Mouse (Mus musculus) liver, embryonic 11.5 days (tissue): ENCODE measurements around the gene Kank1. TPM values are rescaled to one million over a fixed set of nuclear protein-coding genes. Genes with fewer than 3 reads are reported as not detected.

ENCODE experiments used
- ATAC-seq: fragments of 200-750 bp; cut with Nextera tagmentation; replicated peaks from 2 replicates; pipeline ENCODE4 v1.8.0; 2017; ENCODE audit warnings: moderate number of reproducible peaks, mild to moderate bottlenecking, moderate TSS enrichment, moderate library complexity; ENCODE audit not compliant: low FRiP score
- DNase-seq: peaks from one replicate; pipeline ENCODE4 v3.0.0-alpha.2; 2017; ENCODE audit warnings: low spot score
- H3K27ac ChIP-seq: fragments of 300-500 bp; sonication (generic); 2 replicates; pipeline ENCODE4 v1.5.1; 2014; ENCODE audit warnings: mild to moderate bottlenecking, low read depth, low read length, control low read depth
- H3K27me3 ChIP-seq: fragments of 300-500 bp; sonication (generic); replicated peaks from 2 replicates; pipeline ENCODE4 v1.6.1; 2014; ENCODE audit warnings: low read length, mixed read lengths; ENCODE audit not compliant: control insufficient read depth, insufficient read depth
- H3K36me3 ChIP-seq: fragments of 300-500 bp; sonication (generic); 2 replicates; pipeline ENCODE4 v1.6.1; 2014; ENCODE audit warnings: mild to moderate bottlenecking, low read length, moderate library complexity, mixed read lengths; ENCODE audit not compliant: control insufficient read depth, insufficient read depth
- H3K4me1 ChIP-seq: fragments of 300-500 bp; sonication (generic); replicated peaks from 2 replicates; pipeline ENCODE4 v1.6.1; 2014; ENCODE audit warnings: low read length, mixed read lengths; ENCODE audit not compliant: control insufficient read depth, insufficient read depth
- H3K4me2 ChIP-seq: fragments of 300-500 bp; sonication (generic); 2 replicates; pipeline ENCODE4 v1.6.1; 2014; ENCODE audit warnings: mild to moderate bottlenecking, control low read depth, moderate library complexity
- H3K4me3 ChIP-seq: fragments of 300-500 bp; sonication (generic); 2 replicates; pipeline ENCODE4 v1.5.1; 2014; ENCODE audit warnings: low read depth, low read length, control low read depth
- H3K9ac ChIP-seq: fragments of 300-500 bp; sonication (generic); 2 replicates; pipeline ENCODE4 v1.6.1; 2014; ENCODE audit warnings: low read depth, low read length, control low read depth
- H3K9me3 ChIP-seq: fragments of 300-500 bp; sonication (generic); 2 replicates; pipeline ENCODE4 v1.6.1; 2016; ENCODE audit warnings: low read length, inconsistent platforms, mixed read lengths; ENCODE audit not compliant: control insufficient read depth
- WGBS: fragments of 180-500 bp; shearing (Covaris S2); extraction: QIAGEN DNeasy Blood & Tissue Kit; methylation state at CpG from one replicate; pipeline ENCODE4 v1.1.7; 2014; 5-methylcytosine and 5-hydroxymethylcytosine counted together
- polyA plus RNA-seq: library from polyadenylated mRNA; unstranded; fragments of >200 nt; fragmentation: Nextera tagmentation; extraction: Ambion mirVana; gene quantifications from 2 replicates; pipeline ENCODE4 v1.2.1, GENCODE M21; 2014

Kank1 gene
- polyA plus RNA-seq, 1 experiment from 2014 or later = 14.1 TPM

DNA sequence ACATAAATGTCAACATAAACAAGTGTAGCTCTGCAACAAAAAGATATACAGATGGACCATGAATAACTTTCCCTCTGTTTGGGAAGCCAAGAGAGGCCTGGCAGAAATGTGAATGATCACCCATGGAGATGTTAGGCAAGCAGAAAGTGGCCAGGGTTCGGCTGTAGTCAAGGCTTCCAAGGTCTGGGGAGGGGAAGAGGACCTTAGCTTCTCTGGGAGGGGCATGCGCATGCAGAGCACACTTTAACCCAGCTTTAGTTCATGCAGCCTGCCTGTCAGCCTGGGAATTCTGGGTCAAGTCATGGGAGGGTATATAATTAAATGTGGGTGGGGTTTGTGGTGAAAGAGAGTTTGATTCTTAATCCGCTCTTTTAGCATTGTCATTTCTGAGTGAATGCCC, 180.9 kb downstream of the Kank1 start:
- ATAC-seq = no peak
- H3K9ac ChIP-seq = no peak overlapping the region
- 78% methylated on average over 3 of the region's 3 CpGs for WGBS
- H3K9me3 ChIP-seq = no peaks in the 10 kb centered on the region
- no peak overlapping the region for H3K27ac ChIP-seq
- no peak overlapping the region for H3K4me2 ChIP-seq
- DNase-seq = no peak
- no peaks in the 10 kb centered on the region for H3K27me3 ChIP-seq
- peaks cover 2% of the 10 kb centered on the region for H3K36me3 ChIP-seq
- no peak overlapping the region for H3K4me3 ChIP-seq
- no peaks in the 10 kb centered on the region; the same call in 1 of the 2 replicates for H3K4me1 ChIP-seq

DNA sequence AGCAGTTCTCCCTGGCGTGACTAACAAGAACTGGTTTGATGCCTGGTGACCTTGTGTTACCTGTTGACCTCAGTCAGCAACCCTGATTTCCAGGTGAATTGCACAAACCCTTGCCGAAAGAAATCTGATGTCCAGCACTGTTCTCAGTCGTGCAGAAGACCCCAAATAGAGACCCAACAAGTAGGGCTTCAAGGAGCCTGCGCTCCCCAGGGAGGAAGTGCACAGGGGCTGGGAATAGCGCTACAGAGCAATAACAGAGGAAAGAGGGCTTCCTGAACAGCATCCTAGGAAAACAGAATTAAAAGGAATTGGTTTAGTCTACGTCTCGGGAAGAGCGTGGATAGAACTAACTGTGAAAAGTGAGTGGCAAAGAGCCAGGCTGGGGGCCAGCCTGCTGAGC, 183.2 kb downstream of the Kank1 start:
- 70% methylated on average over 8 of the region's 8 CpGs for WGBS
- Histone ChIP-seq H3K36me3 (peaks cover 6% of the 10 kb centered on the region), H3K9ac (no peak overlapping the region), H3K9me3 (no peaks in the 10 kb centered on the region), H3K27ac (no peak overlapping the region), H3K4me2 (no peak overlapping the region), H3K4me3 (no peak overlapping the region), H3K4me1 (no peaks in the 10 kb centered on the region; the same call in 1 of the 2 replicates), H3K27me3 (no peaks in the 10 kb centered on the region)
- ATAC-seq (no peak), DNase-seq (no peak)

DNA sequence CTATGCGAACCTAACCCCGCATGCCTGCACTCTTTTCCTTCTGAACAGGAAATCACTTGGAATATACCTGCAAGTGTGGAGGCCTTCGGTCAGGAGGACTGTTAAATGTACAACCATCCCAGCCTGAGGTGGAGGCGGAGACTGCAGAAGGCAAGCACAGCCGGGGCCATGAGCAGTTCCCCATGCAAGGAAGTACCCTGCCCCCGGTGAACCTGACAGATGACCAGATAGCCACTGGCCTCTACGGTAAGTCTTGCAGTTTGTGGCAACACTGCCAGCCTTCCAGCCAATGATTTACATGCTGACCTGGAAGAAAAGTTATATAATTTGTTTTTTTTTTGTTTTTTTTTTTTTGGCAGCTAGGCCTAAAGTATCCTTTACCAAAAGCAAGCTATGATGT, 185.3 kb downstream of the Kank1 start:
- no peak overlapping the region for H3K4me2 ChIP-seq
- H3K27me3 ChIP-seq = no peaks in the 10 kb centered on the region
- DNase-seq (no peak), ATAC-seq (no peak)
- no peaks in the 10 kb centered on the region; the same call in 1 of the 2 replicates for H3K4me1 ChIP-seq
- no peak overlapping the region for H3K4me3 ChIP-seq
- H3K9ac ChIP-seq = no peak overlapping the region
- no peaks in the 10 kb centered on the region for H3K9me3 ChIP-seq
- WGBS = 60% methylated on average over 7 of the region's 7 CpGs
- H3K36me3 ChIP-seq = peaks cover 8% of the 10 kb centered on the region; the same call in 1 of the 2 replicates
- no peak overlapping the region for H3K27ac ChIP-seq

DNA sequence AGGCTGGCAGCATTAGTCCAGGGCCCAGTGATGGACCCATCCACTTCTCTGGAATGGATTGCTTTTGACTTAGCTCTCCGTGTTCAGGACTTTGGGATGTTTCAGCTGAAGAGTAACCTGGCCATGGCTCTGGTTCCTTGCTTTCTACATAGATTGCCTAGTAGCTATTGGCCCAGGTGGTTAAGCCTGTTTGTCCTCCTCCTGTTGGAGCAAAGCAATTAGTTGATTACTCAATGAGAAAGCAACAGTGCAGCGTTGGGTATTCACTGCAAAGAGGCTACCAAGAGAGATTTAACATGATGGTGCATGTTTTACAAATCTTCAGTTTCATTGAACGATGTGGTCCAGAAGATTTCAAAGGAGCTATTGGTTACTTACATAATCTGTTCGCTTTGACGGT, 186.6 kb downstream of the Kank1 start:
- no peak overlapping the region for H3K9ac ChIP-seq
- H3K36me3 ChIP-seq = peaks cover 10% of the 10 kb centered on the region
- H3K27me3 ChIP-seq = no peaks in the 10 kb centered on the region
- DNase-seq (no peak), ATAC-seq (no peak)
- 84% methylated on average over 5 of the region's 5 CpGs for WGBS
- no peaks in the 10 kb centered on the region; the same call in 1 of the 2 replicates for H3K4me1 ChIP-seq
- no peak overlapping the region for H3K4me2 ChIP-seq
- no peak overlapping the region for H3K27ac ChIP-seq
- H3K9me3 ChIP-seq = no peaks in the 10 kb centered on the region
- no peak overlapping the region for H3K4me3 ChIP-seq

DNA sequence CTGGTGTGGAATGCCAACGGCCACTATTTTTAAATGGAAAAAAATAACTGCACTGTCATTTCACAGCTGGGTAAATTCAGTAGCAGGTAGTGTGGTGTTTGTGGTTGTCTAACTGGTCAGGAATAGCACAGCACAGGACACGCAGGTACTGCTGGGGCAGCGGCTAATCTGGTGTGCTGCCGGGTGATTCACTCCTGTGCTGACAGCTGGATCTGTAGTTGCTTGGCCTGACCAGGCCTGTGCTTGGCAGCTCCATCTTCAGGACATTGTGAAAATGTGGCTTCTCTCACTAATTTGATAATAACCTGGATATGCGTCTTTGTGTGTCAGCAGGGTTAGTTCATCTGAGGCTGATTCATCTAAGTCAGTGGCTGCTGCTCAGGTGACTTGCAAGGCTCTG, 189.7 kb downstream of the Kank1 start:
- H3K36me3 ChIP-seq = peaks cover 17% of the 10 kb centered on the region
- no peak overlapping the region for H3K9ac ChIP-seq

DNA sequence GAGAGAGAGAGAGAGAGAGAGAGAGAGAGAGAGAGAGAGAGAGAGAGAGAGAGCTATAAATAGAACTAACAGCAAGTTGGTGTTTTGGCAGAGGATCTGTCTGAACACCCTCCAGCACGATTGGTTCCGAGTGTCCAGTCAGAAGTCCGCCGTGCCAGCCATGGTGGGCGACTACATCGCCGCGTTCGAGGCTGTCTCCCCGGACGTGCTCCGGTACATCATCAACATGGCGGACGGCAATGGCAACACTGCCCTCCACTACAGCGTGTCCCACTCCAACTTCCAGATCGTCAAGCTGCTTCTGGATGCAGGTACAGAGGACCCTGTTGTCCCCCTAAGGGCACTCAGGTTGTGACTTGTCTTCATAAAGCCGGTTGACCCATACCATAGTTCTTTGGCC, 191.1 kb downstream of the Kank1 start:
- Histone ChIP-seq H3K27ac (no peak overlapping the region), H3K4me2 (no peak overlapping the region), H3K4me1 (no peaks in the 10 kb centered on the region), H3K27me3 (no peaks in the 10 kb centered on the region), H3K36me3 (peaks cover 17% of the 10 kb centered on the region), H3K9me3 (no peaks in the 10 kb centered on the region), H3K9ac (no peak overlapping the region), H3K4me3 (no peak overlapping the region)
- 90% methylated on average over 17 of the region's 17 CpGs for WGBS
- ATAC-seq (no peak), DNase-seq (no peak)

More for the DNA sequence above, 189.7 kb downstream of the Kank1 start:
- no peak overlapping the region for H3K27ac ChIP-seq
- H3K9me3 ChIP-seq = no peaks in the 10 kb centered on the region
- no peaks in the 10 kb centered on the region for H3K4me1 ChIP-seq
- ATAC-seq (no peak), DNase-seq (no peak)
- WGBS = 84% methylated on average over 5 of the region's 5 CpGs
- no peaks in the 10 kb centered on the region for H3K27me3 ChIP-seq
- H3K4me2 ChIP-seq = no peak overlapping the region
- no peak overlapping the region for H3K4me3 ChIP-seq

DNA sequence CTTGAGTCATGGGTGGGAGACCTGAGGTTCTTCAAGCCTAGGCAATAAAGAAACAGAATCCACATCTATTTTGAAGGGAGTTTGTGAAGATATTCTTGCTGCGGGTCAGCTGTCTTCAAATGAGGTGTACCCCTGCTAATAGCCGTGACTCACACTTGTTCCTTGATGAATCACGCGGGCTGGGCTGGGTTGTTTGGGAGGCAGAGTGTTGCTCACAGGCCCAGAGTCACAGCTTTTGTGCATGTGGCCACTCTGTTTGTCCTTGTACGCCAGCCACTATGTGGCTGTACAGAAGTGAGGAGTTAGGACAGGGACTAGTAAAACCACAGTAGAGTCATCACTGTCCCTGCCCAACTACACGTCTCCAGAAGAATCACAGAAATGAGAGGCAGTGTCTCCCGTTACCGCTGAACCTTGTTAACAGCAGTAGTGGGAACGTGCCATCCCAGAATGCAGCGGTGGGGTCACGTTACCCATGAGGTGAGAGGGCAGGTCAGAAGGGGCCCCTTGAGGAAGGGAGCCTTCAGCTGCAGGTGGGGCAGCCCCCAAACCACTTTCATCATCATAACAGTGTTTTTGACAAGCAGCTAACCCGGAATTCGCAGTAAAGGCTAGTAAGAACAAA, 191.7 kb downstream of the Kank1 start:
- no peaks in the 10 kb centered on the region for H3K27me3 ChIP-seq
- H3K36me3 ChIP-seq = peaks cover 13% of the 10 kb centered on the region
- H3K4me2 ChIP-seq = no peak overlapping the region
- no peaks in the 10 kb centered on the region for H3K4me1 ChIP-seq
- H3K27ac ChIP-seq = no peak overlapping the region
- no peaks in the 10 kb centered on the region for H3K9me3 ChIP-seq
- WGBS = 83% methylated on average over 13 of the region's 13 CpGs
- H3K9ac ChIP-seq = no peak overlapping the region
- no peak overlapping the region for H3K4me3 ChIP-seq
- ATAC-seq = no peak
- no peak for DNase-seq

DNA sequence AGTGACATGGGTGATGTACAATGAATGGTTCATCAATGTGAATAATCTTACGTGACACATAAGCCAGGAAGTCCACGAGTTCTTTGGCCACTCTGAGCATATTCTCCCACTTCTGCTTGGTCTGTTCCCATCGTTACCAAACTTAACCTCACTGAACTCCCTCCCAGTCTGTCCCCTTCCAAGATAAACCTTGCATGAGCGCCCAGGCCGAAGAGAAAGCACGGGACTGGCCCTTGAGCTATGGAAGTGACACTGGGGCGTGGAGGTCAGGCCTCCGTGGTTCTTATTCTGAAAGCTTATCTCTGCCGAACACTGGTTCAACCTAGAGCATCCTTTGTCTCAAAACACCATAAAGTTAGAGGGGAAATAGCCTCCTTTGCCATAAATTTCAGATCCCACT, 194.7 kb downstream of the Kank1 start:
- Histone ChIP-seq H3K4me1 (no peaks in the 10 kb centered on the region), H3K9me3 (no peaks in the 10 kb centered on the region), H3K9ac (no peak overlapping the region), H3K4me2 (no peak overlapping the region), H3K4me3 (no peak overlapping the region), H3K36me3 (peaks cover 13% of the 10 kb centered on the region; the same call in 1 of the 2 replicates), H3K27ac (no peak overlapping the region), H3K27me3 (no peaks in the 10 kb centered on the region)
- WGBS = 74% methylated on average over 9 of the region's 9 CpGs
- ATAC-seq (no peak), DNase-seq (no peak)

DNA sequence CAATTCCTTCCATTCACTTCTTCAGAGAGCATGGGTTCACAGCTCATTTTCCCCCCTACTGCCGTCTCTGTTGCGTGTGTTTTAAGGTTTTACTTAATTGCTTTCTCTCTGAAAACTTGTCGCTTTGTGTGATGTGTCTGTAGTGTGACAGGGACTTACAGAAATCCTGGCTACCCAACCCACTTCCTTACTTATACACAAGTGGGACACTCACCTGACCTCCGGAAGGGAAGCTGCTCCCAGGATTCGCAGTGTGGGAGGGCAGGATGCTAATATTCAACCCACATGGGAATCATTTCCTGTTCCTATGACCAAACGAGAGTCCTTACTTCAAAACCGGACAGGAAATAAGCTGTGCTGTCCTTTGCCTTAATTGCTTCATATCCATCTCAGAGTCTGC, 195.1 kb downstream of the Kank1 start:
- Histone ChIP-seq H3K9ac (no peak overlapping the region), H3K9me3 (no peaks in the 10 kb centered on the region), H3K4me1 (no peaks in the 10 kb centered on the region), H3K4me3 (no peak overlapping the region), H3K4me2 (no peak overlapping the region), H3K27ac (no peak overlapping the region), H3K27me3 (no peaks in the 10 kb centered on the region), H3K36me3 (peaks cover 10% of the 10 kb centered on the region; the same call in 1 of the 2 replicates)
- ATAC-seq (no peak), DNase-seq (no peak)
- WGBS = 74% methylated on average over 7 of the region's 7 CpGs
